Mouse (Mus musculus) mature B cell (primary cell): Measurements from ENCODE around the gene Dcaf11.

Source experiments
- in situ Hi-C: fragments of 300-500 bp; cut with MboI; formaldehyde crosslinking; loops from 2 replicates; pipeline ENCODE4 v1.14.3; 2019

Gene Dcaf11

DNA sequence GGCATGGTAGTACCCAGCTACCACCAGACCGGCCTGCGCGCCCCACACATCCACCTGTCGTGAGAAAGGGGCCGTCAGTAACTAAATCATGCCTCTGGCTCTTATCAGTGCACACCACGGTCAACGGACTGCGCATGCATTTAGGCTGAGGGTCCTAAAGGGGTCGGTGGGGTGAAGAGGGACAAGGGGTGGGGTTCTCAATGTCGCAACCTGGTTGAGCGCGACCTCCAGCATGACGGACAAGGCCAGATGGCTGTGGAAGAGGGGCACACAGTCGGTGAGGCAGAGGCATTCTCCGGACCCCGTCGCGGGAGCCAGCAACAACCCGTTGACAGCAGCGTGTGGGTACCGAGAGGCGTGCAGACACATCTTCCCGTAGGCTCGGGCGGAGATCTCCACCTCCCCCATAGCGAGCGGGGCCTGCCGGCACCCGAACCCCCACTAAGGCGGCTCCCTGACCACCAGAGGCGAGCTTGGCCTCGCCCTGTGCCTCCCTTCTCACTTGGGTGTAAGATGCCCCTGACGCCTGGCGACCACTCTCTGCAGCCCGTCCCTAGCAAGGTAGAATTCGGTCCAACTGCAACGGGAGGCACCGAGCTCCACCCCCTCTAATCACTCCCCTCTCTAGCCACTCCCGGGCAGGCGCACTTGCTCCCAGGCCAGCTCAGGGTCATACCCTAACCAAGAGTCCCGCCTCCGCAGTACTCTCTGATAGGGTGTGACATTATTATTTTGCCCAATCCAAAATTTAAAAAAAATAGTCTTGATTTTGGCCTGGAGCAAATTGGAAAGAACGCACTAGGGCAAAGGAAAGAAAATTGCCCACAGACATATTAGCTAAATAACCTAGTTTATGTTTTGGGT, 25.1 kb downstream of the Dcaf11 start, which contains the start of gene Emc9:
Gene Emc9, minus strand, starts transcription at position 601 of the 864 bp plus-strand sequence.
- in situ Hi-C loops = no loop called here

DNA sequence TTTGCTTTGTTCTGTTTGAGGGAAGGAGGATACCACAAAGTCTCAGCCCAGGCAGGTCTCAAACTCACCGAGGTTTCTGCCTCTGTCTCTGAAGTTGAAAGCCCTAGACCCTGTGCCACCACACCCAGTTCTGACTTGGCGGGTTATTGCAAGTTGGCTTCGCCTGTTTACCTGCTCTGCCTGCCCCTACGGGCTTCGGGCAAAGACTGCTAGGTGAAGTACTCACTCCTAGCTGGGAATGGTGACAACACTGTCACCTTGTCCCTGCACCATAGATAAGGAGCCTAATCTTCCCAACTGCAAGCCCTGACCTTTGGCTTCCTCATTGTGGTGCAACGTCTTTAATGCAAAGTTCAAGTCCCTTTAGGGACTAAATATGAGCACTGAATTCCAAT, 25.8 kb downstream of the Dcaf11 start:
- in situ Hi-C loops = no loop called here

- in situ Hi-C loops = no loop called here
Measured at GRCm38 (mm10) chr14:55586149-55586548, 26.3 kb downstream of the Dcaf11 start.

GRCm38 (mm10) chr14:55589271-55589670, 29.5 kb downstream of the Dcaf11 start:
- in situ Hi-C loops = no loop called here

- in situ Hi-C loops = no loop called here
Measured at GRCm38 (mm10) chr14:55589771-55590448, 30.1 kb downstream of the Dcaf11 start.

DNA sequence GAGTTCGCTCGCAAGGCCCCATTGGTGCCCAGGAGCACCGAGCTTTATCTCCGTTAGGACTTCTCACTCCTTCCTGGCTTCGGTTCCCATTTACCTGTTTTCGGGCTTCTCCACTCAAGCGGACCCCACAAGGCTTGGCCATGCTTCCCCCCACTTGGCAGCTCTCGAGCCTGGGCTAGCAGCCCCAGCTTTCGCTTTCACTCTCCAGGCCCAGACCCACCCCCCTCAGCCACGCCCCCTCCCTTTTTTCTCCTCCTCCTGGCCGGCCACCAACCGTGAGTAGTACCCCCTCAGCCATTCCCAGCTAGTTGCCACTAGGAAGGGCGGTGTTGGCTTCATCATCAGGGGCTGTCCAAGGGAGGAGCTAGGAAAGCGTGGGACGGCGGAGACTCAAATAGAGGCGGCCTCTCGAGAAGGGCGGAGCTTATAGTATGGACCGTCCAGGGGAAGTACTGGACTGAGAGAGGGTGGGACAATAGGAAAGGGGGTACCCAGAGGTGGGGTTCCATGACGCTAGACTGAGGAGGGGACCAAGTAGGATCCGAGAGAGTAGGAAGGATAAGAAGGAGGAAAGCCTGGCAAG, 31.0 kb downstream of the Dcaf11 start, which contains the start of gene Psme2:
Gene Psme2, minus strand, starts transcription at position 366 of the 583 bp plus-strand sequence.
- in situ Hi-C loops = no loop called here

DNA sequence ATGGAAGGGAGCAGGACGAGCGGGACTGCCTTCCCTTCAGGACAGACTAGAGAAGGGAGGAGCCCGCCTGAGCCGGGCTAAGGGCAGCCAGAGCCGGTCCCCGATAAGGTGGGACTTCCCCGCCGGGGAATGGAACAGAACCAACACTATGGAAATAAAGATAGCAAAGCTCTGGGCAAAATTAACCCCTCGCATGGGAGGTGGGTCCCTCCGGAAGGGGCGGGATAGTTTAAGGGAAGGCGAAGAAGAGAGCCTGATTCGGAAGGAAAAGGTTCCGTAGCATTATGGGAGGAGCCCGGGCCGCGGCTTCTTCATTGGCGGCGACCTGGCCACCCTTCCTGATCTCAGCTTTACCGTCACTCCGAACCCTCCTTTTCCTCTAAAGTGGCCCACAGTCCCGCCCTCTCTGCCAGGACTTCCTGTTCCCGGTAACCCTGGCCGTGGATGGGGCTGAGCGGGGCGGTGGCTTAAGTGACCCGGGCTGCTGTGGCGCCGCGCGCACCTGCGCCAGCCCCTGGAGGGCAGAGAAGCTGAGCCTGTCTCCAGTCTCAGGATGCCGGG, 31.6 kb downstream of the Dcaf11 start, which contains the start of gene Rnf31:
Gene Rnf31, plus strand, starts transcription at position 378 of the 561 bp plus-strand sequence.
- in situ Hi-C loops = no loop called here

- in situ Hi-C loops = no loop called here
Measured at GRCm38 (mm10) chr14:55592226-55592625, 32.4 kb downstream of the Dcaf11 start.

DNA sequence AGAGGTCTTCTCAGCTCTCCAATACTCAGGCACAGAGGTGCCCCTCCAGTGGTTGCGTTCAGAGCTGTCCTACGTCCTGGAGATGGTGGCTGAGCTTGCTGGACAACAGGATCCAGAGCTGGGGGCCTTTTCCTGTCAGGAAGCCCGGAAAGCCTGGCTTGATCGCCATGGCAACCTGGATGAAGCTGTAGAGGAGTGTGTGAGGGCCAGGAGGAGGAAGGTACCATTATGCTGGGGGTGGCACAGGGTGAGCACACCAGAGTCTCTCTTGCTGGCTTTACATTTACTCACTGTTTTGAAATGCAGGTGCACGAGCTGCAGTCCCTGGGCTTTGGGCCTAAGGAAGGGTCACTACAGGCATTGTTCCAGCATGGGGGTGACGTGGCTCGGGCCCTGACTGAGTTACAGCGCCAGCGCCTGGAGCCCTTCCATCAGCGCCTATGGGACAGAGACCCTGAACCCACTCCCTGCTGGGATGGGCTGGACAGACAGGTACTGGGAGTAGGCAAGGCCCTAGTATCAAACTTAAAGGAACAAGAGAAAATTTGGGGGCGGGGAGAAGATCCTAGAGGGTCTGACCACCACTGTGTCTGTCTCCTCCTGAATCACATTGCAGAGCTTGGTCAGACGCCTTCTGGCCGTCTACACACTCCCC, 36.4 kb downstream of the Dcaf11 start:
- in situ Hi-C loops = no loop called here

- in situ Hi-C loops = no loop called here
Measured at GRCm38 (mm10) chr14:55598521-55599390, 39.0 kb downstream of the Dcaf11 start.

- in situ Hi-C loops = no loop called here
Measured at GRCm38 (mm10) chr14:55603271-55603632, 43.4 kb downstream of the Dcaf11 start, which contains the start of gene Irf9. Irf9 (plus strand) TSS chr14:55603571.

DNA sequence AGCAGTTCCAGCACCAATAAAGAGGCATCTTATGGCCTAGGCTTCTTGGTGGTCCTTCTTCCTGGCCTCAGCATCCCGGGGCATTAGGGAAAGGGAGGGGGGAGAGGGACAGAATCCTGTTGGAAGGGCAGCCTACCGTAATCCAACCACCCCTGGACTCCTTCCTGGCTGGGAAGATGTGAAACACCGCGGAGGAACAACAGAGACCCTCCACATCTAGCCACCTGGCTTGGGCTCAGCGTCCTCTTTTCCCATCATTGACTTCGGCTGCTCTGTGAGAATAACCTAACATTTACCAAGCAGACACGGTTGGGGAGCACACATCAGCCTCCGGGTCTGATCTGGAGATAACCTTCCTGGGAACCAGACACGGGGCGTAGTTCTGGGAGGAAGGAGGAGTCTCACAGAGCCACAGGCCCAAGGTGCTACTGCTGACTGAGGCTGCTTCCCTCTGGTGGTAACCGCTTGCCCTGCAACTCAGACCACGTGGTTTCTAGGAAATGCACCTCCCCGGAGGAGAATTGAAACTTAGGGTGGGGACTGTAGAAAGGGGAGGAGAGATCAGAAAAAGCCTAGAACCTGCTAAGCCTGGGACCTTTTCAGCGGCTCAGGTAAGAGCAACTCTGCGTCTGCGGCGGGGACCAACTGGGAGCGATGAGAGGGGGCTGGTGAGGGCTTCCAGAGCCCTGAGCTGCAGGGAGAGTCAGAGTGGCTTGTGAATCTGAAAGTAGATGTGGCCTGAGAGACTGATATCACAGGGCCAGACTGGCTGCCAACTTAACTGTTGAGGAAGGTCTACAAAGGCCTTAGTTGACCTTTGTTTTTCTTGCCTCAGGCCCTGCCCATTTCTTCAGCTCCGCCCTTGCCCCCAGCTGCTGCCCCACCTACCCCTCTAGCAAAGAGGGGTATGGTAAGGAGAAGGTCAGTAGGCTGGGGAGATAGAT, 44.1 kb downstream of the Dcaf11 start:
- in situ Hi-C loops = no loop called here

GRCm38 (mm10) chr14:55604823-55605222, 45.0 kb downstream of the Dcaf11 start:
- in situ Hi-C loops = no loop called here

- in situ Hi-C loops = no loop called here
Measured at GRCm38 (mm10) chr14:55605743-55606459, 46.1 kb downstream of the Dcaf11 start.

GRCm38 (mm10) chr14:55608339-55608738, 48.5 kb downstream of the Dcaf11 start:
- in situ Hi-C loops = no loop called here

GRCm38 (mm10) chr14:55613346-55613745, 53.5 kb downstream of the Dcaf11 start:
- in situ Hi-C loops = no loop called here

DNA sequence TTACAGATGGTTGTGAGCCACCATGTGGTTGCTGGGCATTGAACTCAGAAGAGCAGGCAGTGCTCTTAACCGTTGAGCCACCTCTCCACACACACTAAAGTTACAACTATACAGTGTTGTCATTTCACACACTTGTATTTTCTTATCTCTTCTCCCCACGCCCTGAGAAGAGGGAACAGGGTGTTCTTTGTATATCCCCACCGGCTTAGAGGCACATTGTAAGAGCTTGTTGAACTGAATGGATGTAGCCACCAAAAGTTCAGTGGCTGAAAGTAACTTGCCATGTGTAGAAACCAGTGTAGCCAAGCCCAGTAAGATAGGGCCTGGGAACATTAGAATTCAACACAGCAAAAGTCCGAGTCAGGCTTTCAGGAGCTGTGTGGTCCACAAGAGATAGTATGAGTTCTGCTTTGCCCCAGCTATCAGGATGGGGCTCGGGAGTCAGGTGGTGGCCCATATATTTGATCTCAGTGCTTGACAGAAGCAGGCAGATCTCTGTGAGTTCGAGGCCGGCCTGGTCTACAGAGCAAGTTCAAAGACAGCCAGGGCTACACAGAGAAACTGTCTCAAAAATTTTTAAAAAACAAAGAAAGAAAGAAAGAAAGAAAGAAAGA, 54.9 kb downstream of the Dcaf11 start:
- in situ Hi-C loops = no loop called here

GRCm38 (mm10) chr14:55615876-55616275, 56.1 kb downstream of the Dcaf11 start:
- in situ Hi-C loops = no loop called here
